Mouse (Mus musculus) gastrocnemius, postnatal 4 days (tissue): Measurements from ENCODE around the gene Ndufs2. TPM values are rescaled to one million over a fixed set of nuclear protein-coding genes. Genes with fewer than 3 reads are reported as not detected.

Experiments used
- DNase-seq, 2 experiments: peaks; one replicate each; pipeline ENCODE4 v3.0.0; 2021 to 2022; ENCODE audit warnings: low spot score in 2 of 2, mixed read lengths in 2 of 2
- long read RNA-seq, 2 experiments: library from polyadenylated mRNA; stranded (forward); transcript quantifications; one replicate each; pipeline ENCODE4 v2.0.0; 2021
- total RNA-seq, 2 experiments: library from RNA; stranded (reverse); gene quantifications; 2 replicates each; pipeline ENCODE4 v1.2.3; 2021

The Ndufs2 gene
- 100 to 1,000 TPM; 471 to 503 TPM for total RNA-seq
- long read RNA-seq, experiment 1, transcript Ndufs2-201 (13 exons, 1,623 nt), result major isoform, 336 of 379 reads
- long read RNA-seq, experiment 1, partial matches to known transcripts, result 27 of 379 reads
- long read RNA-seq, experiment 1, other reads (novel, unspliced or antisense), result 14 of 379 reads
- long read RNA-seq, experiment 2, transcript Ndufs2-201 (13 exons, 1,623 nt), result major isoform, 370 of 407 reads
- long read RNA-seq, experiment 2, partial matches to known transcripts, result 22 of 407 reads
- long read RNA-seq, experiment 2, other reads (novel, unspliced or antisense), result 14 of 407 reads

DNA sequence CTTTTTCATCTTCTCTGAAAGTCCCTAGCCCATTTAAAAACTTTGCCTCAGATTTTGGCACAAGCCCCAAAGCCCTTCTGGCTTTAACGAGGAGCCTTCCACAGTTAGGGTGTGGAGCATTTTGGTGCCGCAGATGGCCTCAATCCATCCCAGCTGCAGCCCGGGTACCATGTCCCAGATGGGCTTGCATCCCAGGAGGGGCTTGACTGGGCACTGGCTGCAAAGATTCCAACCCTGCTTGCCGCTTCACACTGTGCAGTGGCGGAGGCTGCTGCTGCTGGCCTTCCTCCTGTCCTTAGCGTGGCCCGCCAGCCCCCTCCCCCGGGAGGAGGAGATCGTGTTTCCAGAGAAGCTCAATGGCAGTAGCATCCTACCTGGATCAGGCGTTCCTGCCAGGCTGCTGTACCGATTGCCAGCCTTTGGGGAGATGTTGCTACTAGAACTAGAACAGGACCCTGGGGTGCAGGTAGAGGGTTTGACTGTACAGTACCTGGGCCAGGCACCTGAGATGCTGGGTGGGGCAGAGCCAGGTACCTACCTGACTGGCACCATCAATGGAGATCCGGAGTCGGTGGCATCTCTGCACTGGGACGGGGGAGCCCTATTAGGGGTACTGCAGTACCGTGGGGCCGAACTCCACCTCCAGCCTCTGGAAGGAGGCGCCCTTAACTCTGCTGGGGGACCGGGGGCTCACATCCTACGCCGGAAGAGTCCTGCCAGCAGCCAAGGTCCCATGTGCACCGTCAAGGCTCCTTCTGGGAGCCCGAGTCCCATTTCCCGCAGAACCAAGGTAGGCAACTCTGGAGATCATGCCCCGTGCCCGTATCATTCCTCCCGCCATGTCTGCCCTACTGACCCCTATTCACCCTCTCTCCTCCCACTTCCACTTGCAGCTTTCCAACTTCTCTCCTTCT is at the start of gene Ndufs2:
Gene Ndufs2 (minus strand): TSS at position 709 of the 914 bp plus-strand sequence.
- peak in 1 of 2 experiments; percentile 64 for DNase-seq

DNA sequence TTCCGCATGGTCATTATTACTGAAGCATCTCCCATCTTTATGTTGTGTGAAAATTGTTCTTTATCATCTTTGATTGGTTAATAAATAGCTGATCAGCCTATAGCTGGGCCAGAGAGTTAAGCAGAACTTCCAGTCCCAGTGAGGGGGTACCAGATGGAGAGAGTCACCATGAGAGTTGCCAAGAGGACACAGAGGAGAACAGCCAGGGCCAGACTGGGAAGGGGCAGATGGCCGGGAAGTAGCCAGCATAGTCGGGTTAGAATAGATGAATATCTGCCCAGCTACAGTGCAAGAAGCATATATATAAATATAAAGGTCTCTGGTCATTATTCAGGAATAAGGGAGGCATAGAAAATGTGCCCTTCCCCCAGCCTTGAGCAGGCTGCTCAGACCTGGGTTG is 47.0 kb upstream of the Ndufs2 start:
- no peak for DNase-seq

DNA sequence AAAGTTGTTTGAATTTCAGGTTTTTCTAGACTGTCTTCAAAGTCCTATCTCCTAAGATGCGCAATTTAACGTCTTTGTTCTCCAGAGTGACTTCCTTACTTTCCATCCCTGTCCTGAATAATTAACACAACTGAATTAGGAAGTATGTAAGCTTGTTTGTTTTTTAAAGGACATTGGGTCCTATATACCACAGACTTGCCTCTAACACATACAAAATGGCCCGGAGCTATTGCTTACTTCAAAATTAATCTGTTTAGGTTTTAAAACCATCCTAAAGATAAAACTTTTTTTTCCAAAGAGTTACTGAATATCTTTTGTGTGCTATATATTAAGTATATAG is 43.8 kb upstream of the Ndufs2 start:
- no peak for DNase-seq

DNA sequence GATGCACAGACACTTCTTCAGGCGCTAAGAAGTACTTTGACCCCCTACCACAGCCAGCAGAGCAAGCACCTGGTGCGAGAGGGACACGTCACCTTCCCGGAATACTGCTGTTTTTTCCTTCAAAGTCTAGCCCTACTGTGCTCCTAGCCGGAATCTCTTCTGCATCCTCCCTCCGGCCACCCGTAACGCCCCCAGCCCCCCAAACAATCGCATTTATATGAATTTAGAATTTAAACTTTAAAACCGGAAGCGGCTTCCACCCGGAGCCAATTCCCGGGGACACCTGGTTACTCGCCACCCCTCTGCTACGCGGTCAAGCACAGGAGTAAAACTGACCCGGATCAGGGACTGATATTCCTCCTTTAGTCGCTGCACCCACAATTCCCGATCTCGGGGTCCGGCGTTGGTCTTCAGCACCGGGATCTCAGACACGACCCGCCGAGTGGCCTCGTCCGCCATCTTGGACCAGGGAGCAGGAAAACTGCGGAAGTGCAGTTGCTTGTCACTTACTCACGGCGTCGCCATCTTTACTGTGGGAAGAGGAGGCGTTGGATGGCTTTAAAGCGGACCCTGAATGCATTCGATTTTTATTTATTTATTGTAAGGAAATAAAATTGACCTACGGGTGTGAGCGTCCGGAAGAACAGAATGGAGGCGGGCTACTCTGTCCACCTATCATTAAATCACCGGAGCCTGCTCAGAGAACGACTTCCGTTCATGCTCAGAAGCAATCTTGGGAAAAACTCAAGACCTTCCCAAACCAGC is 43.3 kb upstream of the Ndufs2 start, which contains the start of gene Ufc1:
Gene Ufc1 (minus strand): TSS at position 727 of the 765 bp plus-strand sequence.
- peak in 1 of 2 experiments; percentile 79 for DNase-seq

DNA sequence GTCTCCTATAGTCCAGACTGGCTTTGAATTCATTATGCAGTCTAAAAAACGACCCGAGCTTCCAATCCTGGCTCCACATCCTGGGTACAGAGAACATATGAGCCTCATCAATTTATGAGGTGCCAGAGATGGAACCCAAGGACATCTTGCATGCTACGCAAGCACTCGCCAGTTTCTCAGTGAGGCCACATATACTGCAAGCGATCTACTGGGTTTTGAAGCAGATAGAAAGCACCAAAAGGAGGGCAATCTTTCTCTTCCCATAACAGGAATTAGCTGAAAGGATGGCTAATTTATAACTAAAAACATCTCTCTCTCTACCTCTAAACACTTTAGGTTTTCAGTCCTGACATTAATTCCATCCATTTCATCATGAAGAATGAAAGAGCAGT is 42.7 kb upstream of the Ndufs2 start:
- DNase-seq, result no peak

DNA sequence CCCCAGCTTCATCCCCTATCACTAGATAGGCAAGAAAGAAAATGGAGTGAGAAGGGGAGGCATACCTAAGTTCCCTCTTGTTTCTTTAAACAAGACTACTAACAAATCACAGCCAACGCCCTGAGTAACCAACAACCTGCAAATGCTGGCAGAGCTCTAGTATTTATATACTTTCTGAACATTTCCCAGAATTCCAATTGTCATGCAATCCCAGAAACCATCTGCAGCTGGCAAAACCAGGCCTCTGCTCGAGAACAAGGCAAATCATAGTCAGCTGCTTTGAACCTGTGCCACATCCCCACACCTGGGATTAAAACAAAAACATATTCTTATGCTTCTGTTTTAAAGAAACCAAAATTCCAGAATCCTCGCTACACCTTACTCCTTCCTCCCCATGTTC is 42.2 kb upstream of the Ndufs2 start:
- DNase-seq, result no peak

DNA sequence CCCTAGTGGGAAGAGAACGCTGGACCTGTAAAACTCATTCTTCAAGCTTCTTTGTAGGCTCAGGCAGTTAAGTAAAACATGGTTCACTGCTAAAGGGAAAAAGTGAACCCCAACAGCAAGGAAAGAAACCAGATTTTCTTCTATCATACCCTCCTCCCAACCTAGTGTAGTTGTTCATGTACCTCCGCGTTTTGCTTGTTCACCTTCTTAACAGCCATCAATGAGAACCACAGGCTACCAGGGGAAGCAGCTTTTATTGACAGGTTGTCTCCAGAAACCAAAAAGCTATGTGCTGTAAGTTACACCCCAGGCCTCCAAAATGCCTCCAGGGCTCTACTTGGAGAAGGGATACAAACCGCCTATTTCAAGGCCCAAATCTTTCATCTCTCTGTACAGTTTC is 37.1 kb upstream of the Ndufs2 start:
- DNase-seq, result no peak

DNA sequence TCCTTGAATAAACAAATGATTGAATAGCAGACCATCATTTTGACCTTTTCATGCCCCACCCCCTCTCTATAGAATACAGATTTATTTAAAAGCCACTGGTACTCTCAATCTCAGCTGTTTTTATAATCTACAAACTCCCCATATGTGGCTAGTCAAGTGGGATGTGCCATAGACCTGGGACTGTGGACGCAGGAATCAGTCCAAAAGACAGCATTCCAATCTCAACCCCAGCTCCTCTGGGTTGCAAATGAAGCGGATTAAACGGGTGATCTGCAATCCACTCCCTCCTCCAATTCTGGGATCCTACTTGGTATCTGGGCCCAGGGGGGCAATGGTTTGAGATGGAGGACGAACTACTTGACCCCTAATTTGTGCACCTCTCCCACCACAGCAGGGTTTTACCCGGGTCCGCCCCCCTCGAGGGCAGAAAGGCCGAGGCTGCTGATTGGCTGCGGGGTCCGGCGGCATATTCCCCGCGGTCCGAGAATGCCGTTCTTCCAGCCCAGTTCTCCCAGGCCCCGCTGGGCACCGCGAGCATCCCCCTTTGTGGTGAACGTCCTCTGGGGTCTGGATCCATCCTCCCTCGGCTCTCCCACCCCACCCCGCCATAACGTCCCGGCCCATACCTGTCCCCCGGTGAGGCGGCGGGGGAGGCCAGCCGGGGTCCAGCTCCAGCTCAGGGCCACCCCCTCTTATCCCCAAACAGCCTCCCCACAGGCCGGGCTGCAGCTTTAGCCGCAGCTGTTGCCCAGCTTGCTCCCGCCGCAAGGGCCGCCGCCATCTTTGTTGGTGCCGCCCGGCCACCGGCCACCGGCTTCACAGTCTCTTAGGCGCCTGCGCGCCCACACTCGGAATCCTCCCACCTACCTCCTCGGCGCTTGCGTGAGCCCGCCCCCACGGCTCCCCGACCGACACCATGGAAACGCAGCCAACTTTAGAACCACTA is 36.2 kb upstream of the Ndufs2 start, which contains the start of gene Usp21:
Gene Usp21 (minus strand): TSS at position 856 of the 946 bp plus-strand sequence.
- DNase-seq, result peak; percentile 89 to 94

DNA sequence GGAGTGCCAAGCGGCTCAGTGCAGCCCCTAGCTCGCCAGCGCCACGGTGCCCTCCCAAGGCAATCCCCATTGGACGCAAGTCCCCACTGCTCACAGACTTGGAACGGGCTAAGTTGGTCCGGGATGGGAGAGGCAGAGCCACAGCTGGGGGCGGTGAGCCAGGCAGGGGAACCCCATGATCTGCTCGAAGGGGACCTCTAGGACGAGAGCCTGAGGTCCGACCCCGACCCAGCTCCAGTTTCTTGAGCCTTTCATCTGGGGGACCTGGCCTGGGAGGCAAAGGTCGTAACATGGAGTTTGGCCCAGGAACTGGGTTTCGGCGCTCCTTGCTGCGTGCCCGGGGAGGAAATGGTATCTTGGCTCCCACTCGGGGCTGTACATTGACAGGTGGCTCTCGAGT is 35.3 kb upstream of the Ndufs2 start:
- no peak for DNase-seq

DNA sequence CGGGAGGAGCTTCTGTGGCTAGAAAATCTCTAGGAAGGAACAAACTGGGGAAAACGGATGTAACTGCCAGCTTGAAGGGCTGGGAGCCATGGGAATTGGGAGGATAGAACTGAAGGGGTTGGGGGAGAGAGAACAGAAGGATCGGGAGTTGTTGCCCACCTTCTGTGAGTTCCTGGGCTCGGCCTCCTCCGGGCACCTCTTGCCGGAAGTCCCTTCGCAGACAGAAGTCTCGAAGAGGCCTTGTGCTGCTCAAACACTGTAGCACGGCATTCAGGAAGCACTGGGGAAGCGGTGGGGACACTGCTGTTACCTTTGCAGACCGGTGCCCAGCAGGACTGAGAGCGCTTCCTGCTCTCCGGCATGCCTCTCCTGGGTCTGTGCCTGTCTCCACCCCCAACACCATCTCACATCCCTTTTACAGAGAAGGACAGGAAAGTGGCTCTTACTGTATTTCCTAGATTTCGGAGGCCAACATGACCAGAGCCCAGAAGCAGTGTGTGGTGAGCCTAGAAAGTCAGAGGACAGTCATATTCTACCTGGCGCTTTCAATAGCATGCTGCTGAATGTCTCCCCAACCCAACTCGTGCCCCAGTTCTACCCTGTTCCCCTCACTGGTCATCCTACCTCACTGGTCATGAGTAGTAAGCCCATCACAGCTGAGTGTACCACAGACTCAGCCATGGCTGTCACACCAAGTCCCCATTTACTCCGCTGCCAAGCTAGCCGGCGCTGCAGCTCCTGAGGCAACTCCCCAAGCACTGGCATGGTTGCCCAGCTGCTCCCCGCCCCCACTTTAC is 34.1 kb upstream of the Ndufs2 start:
- no peak for DNase-seq

DNA sequence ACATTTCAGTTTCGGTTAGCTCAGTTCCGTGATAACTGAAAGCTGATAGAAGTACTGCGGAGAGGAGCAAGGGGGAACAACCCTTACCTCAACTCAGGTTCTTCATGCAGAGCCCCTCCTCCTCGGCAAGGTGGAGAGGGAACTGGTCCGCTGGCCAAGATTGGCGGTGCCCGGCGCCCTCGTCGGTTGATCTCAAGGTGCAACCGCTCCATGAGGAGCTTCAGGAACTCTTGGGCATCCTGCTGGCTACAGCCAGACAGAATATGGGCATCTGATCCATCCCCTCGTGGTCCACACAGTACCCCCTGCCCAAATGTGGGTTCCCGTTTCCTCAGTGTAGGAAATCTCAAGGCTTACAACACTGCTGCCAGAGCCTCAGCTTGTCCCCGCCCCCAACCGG is 33.3 kb upstream of the Ndufs2 start:
- no peak for DNase-seq

DNA sequence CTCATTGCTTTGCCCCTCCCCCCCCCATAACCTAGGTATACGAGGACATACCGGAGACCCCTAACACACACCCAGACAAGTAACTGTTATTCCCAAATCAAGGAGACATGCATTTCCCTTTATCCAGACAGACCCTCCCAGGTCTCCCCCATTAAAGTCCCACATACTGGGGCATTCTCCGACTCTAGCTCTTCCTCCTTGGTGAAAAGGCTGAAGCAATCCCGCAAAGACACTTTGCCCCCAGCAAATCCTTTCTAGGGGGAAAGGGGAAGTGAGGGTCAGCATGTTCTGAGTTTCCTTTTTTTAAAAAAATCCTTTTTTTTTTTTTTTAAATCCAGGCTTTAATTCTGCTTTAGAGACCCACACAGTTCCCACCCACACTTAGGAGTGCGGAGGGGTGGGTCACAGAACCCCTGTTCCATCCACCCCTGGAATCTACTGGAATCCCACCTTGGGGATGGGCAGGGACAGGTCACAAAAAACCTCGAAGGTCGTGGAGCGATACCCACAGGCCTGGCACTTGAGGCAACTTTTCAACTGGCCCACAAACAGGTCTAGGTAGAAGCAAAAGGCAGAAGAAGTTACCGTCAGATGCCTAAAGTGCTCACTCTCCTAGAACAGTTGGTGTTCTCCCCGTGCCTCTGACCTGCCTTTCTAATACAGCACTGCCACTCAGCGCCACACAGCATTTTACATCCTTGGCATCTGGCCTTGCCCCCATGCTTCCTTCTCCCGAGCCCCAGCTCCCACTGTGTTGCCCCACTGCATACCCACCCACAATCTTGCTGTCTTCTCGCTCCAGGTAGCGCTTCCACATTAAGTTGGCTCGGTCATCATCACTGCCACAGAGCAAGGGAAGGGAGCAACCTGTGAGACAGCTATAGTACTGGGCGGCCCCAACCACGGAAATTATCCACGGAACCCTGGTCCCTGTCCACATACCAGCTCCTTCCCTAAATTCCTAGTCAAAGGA is 32.3 kb upstream of the Ndufs2 start:
- DNase-seq, result no peak

DNA sequence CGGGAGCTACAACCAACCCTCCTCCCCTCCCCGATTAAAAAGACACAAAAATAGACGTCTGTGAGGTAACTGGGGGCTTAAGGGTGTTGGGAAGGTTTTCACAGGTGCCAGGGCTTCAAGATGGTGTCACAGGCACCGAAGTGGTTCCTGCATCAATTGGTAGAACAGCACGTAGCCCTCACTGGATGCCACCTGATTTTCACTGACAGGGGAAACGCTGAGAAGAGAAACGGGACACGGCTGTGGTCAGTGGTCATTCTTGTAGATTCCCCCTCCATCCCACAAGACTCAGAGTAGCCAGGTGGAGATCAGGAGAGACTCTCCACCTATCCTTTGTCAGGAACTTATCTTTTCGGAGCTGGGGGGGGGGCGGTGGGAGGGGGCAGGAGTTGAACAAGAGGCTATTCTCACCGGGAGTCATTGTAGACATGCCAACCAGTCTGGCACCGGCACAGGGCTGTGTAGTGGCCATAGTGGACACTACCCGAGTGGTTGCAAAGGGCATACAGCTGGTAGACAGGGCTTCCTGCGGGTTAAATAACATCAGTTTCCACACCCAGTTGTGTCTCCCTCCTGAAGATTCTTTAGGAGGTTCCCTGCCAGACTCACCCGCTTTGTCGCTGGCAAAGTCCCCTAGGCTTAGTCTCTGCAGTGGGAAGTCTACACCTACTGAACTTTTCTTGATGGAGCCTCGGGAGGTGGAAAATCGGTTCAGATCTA is 31.1 kb upstream of the Ndufs2 start:
- peak in 1 of 2 experiments; percentile 14 for DNase-seq

DNA sequence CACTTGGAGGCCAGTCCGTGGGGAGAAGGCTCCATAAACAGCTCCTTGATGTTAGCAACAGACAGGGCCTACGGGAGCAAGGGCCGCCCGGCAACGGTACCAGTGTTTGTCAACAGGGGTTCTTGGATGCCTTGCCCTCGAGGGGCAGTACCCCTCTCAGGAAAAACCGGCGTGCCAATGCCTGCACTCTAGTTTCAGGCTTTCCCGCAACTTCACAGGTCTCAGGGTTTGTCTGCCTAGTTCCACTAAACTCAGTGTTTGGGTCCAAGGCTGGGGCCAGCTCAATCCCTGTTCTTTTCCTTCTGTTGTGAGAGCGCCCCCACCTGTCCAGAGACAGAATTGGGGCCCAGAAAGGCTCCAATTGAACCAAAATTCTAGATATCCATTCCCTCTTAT is 30.3 kb upstream of the Ndufs2 start:
- peak; percentile 67 to 87 for DNase-seq

DNA sequence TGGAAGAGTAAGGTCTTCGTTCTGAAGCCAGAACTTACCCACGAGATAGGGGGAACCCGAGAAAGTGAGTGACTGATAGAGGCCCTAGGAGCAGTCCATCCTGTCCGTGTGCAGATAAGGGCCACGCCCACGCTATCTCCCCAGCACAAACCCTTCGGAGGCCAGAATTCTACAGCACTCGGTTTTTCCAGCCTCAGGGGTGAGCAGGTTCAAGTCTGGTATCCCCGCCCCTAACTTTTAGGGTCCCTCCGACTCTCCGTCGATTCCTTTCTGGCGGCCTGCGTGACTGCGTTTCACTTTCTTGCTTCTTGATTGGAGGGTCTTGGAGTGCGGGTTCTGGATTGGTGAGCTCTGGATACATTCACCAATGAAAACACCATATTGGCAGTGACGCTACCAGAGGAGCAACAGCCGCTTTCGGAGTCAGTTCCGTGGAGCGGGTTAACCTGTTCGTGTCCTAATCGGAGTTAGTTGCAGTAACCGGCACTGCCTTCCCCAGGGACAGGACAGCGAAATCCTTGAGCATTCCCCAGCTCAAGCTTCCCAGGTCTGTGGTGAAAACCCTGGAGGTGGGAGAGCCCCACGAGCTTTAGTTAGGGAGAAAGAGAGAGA is 29.8 kb upstream of the Ndufs2 start, which contains the start of gene Ppox:
Gene Ppox (minus strand): TSS at position 271 of the 612 bp plus-strand sequence.
- DNase-seq, result peak; percentile 73 to 84

DNA sequence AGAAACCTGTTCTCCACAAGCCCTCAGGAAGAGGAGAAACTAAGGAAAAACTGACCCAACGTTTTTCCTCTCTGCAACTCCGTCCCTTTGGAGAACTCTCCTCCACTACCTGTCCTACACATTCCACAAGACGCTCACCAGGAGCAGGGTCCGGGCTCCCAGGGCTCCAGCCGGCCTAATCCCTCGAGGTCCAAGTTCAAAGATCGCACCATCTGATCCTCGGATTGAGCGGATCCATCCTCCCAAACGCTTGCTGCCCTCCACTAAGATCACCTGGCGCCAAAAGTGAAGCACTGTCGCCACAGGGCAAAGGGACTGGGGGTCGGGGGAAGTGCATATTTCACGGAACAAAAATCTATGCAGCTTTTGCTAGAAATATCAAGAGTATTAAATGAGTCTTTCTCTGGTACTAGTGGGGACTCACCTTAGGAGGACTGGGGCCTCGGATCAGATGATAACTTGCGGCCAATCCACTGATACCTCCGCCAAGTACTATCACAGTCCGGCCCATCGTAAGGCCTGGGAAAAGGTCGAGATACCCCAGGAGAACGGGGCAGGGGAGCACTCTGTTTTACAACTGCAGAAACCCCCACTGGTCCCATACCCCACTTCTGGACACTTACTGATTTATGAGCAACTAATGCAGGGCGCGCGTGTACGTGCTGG is 29.2 kb upstream of the Ndufs2 start:
- DNase-seq, result no peak

DNA sequence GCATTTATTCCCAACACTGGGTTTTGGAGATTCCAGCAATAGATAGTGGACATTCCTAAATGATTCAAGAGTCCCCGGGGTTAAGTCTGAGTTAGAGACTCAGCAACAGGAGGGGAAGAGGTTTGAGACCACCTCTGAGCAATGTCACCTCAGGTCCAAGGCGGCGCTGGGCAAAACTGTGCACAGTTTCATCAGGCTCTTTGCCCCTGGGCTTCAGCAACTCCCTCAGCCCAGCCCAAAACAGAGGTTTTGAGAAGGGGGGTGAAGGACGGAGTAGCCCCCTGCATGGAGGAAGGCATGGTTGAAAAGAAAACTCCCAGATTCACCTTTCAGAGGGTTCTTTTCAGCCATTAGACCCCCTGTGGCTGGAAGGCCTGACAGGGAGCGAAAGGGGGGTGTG is 28.5 kb upstream of the Ndufs2 start:
- no peak for DNase-seq
